Mouse (Mus musculus) liver, embryonic 11.5 days (tissue): ENCODE results near the gene Runx3. TPM values are rescaled to one million over a fixed set of nuclear protein-coding genes. Genes with fewer than 3 reads are reported as not detected.

Experiments
- ATAC-seq: fragments of 200-750 bp; cut with Nextera tagmentation; replicated peaks from 2 replicates; pipeline ENCODE4 v1.8.0; 2017; ENCODE audit warnings: moderate number of reproducible peaks, mild to moderate bottlenecking, moderate TSS enrichment, moderate library complexity; ENCODE audit not compliant: low FRiP score
- DNase-seq: peaks from one replicate; pipeline ENCODE4 v3.0.0-alpha.2; 2017; ENCODE audit warnings: low spot score
- H3K27ac ChIP-seq: fragments of 300-500 bp; sonication (generic); 2 replicates; pipeline ENCODE4 v1.5.1; 2014; ENCODE audit warnings: mild to moderate bottlenecking, low read depth, low read length, control low read depth
- H3K27me3 ChIP-seq: fragments of 300-500 bp; sonication (generic); replicated peaks from 2 replicates; pipeline ENCODE4 v1.6.1; 2014; ENCODE audit warnings: low read length, mixed read lengths; ENCODE audit not compliant: control insufficient read depth, insufficient read depth
- H3K36me3 ChIP-seq: fragments of 300-500 bp; sonication (generic); 2 replicates; pipeline ENCODE4 v1.6.1; 2014; ENCODE audit warnings: mild to moderate bottlenecking, low read length, moderate library complexity, mixed read lengths; ENCODE audit not compliant: control insufficient read depth, insufficient read depth
- H3K4me1 ChIP-seq: fragments of 300-500 bp; sonication (generic); replicated peaks from 2 replicates; pipeline ENCODE4 v1.6.1; 2014; ENCODE audit warnings: low read length, mixed read lengths; ENCODE audit not compliant: control insufficient read depth, insufficient read depth
- H3K4me2 ChIP-seq: fragments of 300-500 bp; sonication (generic); 2 replicates; pipeline ENCODE4 v1.6.1; 2014; ENCODE audit warnings: mild to moderate bottlenecking, control low read depth, moderate library complexity
- H3K4me3 ChIP-seq: fragments of 300-500 bp; sonication (generic); 2 replicates; pipeline ENCODE4 v1.5.1; 2014; ENCODE audit warnings: low read depth, low read length, control low read depth
- H3K9ac ChIP-seq: fragments of 300-500 bp; sonication (generic); 2 replicates; pipeline ENCODE4 v1.6.1; 2014; ENCODE audit warnings: low read depth, low read length, control low read depth
- H3K9me3 ChIP-seq: fragments of 300-500 bp; sonication (generic); 2 replicates; pipeline ENCODE4 v1.6.1; 2016; ENCODE audit warnings: low read length, inconsistent platforms, mixed read lengths; ENCODE audit not compliant: control insufficient read depth
- WGBS: fragments of 180-500 bp; shearing (Covaris S2); extraction: QIAGEN DNeasy Blood & Tissue Kit; methylation state at CpG from one replicate; pipeline ENCODE4 v1.1.7; 2014; 5-methylcytosine and 5-hydroxymethylcytosine counted together
- polyA plus RNA-seq: library from polyadenylated mRNA; unstranded; fragments of >200 nt; fragmentation: Nextera tagmentation; extraction: Ambion mirVana; gene quantifications from 2 replicates; pipeline ENCODE4 v1.2.1, GENCODE M21; 2014

The Runx3 gene
- polyA plus RNA-seq, 1 experiment from 2014 or later, result 0.71 TPM

DNA sequence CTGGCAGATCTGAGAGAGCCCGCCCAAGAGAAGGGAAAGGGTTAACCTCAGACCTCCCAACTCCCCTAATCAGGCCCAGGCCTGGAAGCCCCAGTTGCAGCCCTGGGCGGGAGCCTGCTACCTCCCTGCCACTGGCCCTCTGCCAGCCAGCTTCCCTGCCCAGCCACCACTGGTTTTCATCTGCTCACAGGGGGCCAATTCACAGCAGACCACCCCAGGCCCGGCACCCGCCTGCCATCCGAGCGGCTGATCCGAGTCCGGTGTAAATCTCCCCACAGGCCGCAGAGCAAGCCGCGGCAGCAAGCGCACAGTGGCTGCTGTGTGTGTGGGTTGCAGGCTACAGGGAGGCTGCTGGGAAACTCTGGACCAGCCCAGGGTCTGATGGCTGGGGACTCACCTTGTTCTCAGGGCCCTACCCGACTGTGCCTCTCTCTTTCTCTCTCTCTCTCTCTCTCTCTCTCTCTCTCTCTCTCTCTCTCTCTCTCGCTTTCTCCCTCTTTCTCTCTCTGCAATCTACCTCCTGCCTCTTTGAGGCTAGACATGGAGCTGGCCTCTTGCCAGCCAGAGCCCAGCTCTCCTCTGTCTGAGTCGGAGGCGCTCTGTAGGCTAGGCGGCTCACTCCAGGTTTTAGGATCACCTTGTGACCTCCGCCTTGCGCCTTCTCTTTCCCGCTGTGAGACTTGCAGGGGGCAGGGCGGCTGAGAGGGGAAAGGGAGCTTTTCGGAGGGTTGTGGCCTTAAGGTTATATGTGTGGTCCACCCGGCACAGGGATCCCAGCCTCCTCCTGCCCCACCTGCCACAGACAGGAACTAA lies 46.2 kb downstream of the Runx3 start:
- WGBS, result 24% methylated on average over 23 of the region's 23 CpGs
- Histone ChIP-seq H3K4me2 (peak overlapping the region; percentile 42), H3K4me1 (peaks cover 33% of the 10 kb centered on the region), H3K9me3 (no peaks in the 10 kb centered on the region), H3K9ac (peak overlapping the region; percentile 51), H3K4me3 (0 out of 2 replicates have a peak overlapping the region, but pooled peaks have one; percentile 3), H3K36me3 (no peaks in the 10 kb centered on the region), H3K27me3 (peaks cover 57% of the 10 kb centered on the region), H3K27ac (no peak overlapping the region)
- ATAC-seq (no peak), DNase-seq (peak; percentile 52)

DNA sequence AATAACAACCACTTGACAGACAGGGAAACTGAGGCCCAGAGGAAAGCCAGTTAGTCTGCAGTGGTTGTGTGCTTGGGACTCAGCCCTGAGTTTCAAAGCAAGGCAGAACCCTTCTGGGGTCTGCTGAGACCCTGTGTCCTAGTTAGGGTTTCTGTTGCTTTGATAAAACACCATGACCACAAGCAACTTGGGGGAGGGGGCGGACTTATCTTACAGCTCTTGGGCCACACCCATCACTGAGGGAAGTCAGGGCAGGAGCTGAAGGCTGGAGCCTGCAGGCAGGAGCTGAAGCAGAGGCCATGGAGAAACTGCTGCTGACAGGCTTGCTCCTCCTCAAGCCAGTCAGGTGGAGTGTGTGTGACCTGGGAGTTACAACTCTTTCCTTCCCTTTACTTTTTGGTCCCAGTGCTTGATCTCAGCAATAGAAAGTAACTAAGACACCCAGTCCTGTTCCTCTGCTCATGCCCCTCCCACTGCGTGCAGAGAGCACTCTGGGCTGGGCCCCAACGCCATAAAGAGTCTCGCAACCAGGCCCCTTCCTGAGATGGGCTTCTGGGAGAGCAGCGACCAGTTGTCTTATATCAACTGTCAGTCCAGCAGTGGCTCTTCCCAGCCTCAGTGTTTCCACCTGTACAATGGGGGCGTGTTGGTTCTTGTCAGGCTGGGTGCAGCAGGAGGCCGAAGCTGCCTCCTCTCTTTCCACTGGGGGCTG lies 47.5 kb downstream of the Runx3 start:
- Histone ChIP-seq H3K4me3 (no peak overlapping the region), H3K4me1 (peaks cover 38% of the 10 kb centered on the region), H3K27ac (peak overlapping the region; percentile 56), H3K27me3 (peaks cover 63% of the 10 kb centered on the region), H3K9ac (peak overlapping the region; percentile 35), H3K36me3 (no peaks in the 10 kb centered on the region), H3K4me2 (peak overlapping the region; percentile 46), H3K9me3 (no peaks in the 10 kb centered on the region)
- ATAC-seq (peak; percentile 60), DNase-seq (peak; percentile 59)
- 35% methylated on average over 7 of the region's 7 CpGs for WGBS

- no peak overlapping the region for H3K9ac ChIP-seq
- H3K9me3 ChIP-seq, result no peaks in the 10 kb centered on the region
- 74% methylated on average over 10 of the region's 10 CpGs for WGBS
- H3K27ac ChIP-seq, result no peak overlapping the region
- H3K4me1 ChIP-seq, result peaks cover 38% of the 10 kb centered on the region
- no peaks in the 10 kb centered on the region for H3K36me3 ChIP-seq
- DNase-seq (no peak), ATAC-seq (no peak)
- no peak overlapping the region for H3K4me2 ChIP-seq
- H3K4me3 ChIP-seq, result no peak overlapping the region
- H3K27me3 ChIP-seq, result peaks cover 66% of the 10 kb centered on the region
Observed at GRCm38 (mm10) chr4:135169096-135169495, 48.6 kb downstream of the Runx3 start.

DNA sequence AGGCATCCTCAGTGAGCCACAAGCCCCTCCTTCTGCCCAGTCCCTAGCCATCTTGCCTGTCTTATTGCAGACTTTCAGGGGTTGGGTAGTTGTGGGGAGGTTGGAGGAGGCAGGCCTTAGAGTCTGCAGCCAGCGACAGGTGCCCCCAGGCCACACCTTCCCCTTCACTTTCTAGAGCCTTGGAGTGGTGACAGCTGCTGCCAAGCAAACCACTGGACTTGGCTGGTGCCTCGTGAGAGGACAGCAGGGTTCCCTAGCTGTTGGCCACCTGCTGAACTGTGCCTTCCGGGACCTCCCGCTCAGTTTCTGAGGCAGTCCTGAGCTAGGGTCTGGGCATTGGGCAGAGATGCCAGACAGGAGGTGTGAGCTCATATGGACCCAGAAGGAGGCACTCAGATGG lies 49.0 kb downstream of the Runx3 start:
- H3K9me3 ChIP-seq, result no peaks in the 10 kb centered on the region
- H3K9ac ChIP-seq, result no peak overlapping the region
- 65% methylated on average over 4 of the region's 4 CpGs for WGBS
- H3K4me2 ChIP-seq, result no peak overlapping the region
- no peak overlapping the region for H3K4me3 ChIP-seq
- no peak for DNase-seq
- no peaks in the 10 kb centered on the region for H3K36me3 ChIP-seq
- ATAC-seq, result no peak
- H3K27me3 ChIP-seq, result peaks cover 62% of the 10 kb centered on the region
- peaks cover 38% of the 10 kb centered on the region for H3K4me1 ChIP-seq
- no peak overlapping the region for H3K27ac ChIP-seq

DNA sequence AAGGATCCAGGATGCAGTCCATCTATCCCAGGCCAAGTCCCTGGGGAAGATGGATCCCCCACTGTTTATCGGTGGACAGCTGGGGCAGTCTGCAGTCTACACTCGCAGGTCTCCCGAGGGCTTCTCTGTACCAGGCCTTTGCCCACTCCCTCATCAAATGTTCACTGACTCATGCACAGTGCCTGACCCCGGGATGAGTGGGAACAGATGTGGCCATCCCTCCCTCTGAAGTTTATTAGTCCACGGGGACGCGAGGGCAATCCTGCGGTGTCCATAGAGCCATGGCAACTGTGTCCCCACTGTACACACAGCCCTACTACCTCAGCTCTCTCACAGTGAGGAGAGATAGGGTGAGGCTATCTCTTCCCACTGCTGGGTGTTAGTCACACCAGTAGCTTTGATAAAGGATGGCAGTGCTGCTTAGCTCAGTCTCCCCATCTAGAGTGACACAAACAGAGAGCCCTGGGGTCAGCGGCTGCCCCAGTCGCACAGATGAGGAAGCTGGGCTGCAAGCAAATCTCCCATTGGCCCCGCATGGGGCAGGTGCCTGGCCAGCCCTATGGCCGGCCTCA lies 50.9 kb downstream of the Runx3 start:
- Histone ChIP-seq H3K36me3 (no peaks in the 10 kb centered on the region), H3K9me3 (no peaks in the 10 kb centered on the region), H3K4me1 (peaks cover 42% of the 10 kb centered on the region), H3K27me3 (peaks cover 58% of the 10 kb centered on the region), H3K4me2 (no peak overlapping the region), H3K9ac (no peak overlapping the region), H3K4me3 (no peak overlapping the region), H3K27ac (no peak overlapping the region)
- WGBS, result 53% methylated on average over 12 of the region's 12 CpGs
- no peak for DNase-seq
- ATAC-seq, result peak; percentile 86

- Histone ChIP-seq H3K27ac (no peak overlapping the region), H3K4me1 (peaks cover 17% of the 10 kb centered on the region; the same call in 1 of the 2 replicates), H3K36me3 (no peaks in the 10 kb centered on the region), H3K27me3 (peaks cover 27% of the 10 kb centered on the region), H3K4me2 (peak overlapping the region; percentile 49), H3K9me3 (no peaks in the 10 kb centered on the region), H3K4me3 (peak overlapping the region; percentile 19), H3K9ac (0 out of 2 replicates have a peak overlapping the region, but pooled peaks have one; percentile 3)
- WGBS, result 23% methylated on average over 38 of the region's 38 CpGs
- ATAC-seq, result no peak
- DNase-seq, result no peak
Observed at GRCm38 (mm10) chr4:135175406-135176120, 55.1 kb downstream of the Runx3 start.

DNA sequence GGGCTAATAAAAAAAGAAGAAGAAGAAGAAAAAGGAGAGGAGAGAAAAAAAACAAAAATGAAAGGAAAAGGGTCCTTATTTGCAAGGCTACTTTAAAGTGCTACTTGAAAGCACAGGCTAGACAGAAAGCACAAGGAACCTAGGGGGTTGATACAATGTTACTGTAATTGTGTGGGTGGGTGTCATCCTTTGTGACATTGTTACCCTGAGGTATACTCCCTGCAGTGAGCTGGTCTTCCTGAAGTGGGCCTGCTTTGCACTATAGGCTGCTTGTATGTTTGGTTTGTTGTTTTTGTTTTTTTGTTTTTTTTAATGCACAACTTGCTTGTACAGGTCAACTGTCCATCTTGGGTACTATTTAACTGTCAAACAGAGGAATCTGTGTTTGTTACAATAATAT lies 57.1 kb downstream of the Runx3 start:
- Histone ChIP-seq H3K4me3 (no peak overlapping the region), H3K4me1 (peaks cover 7% of the 10 kb centered on the region; the same call in 1 of the 2 replicates), H3K9me3 (no peaks in the 10 kb centered on the region), H3K36me3 (no peaks in the 10 kb centered on the region), H3K9ac (no peak overlapping the region), H3K27ac (no peak overlapping the region), H3K4me2 (no peak overlapping the region), H3K27me3 (peaks cover 24% of the 10 kb centered on the region)
- DNase-seq, result no peak
- ATAC-seq, result no peak

- Histone ChIP-seq H3K4me2 (no peak overlapping the region), H3K9me3 (no peaks in the 10 kb centered on the region), H3K27ac (no peak overlapping the region), H3K27me3 (peaks cover 13% of the 10 kb centered on the region), H3K9ac (no peak overlapping the region), H3K4me3 (no peak overlapping the region), H3K4me1 (peaks cover 7% of the 10 kb centered on the region; the same call in 1 of the 2 replicates), H3K36me3 (no peaks in the 10 kb centered on the region)
- DNase-seq (no peak), ATAC-seq (no peak)
- WGBS, result 16% methylated on average over 5 of the region's 5 CpGs
Observed at GRCm38 (mm10) chr4:135179077-135179481, 58.6 kb downstream of the Runx3 start.
